Mouse (Mus musculus) heart, embryonic 15.5 days (tissue): Measurements from ENCODE around the gene Bnc2. TPM values are rescaled to one million over a fixed set of nuclear protein-coding genes. Genes with fewer than 3 reads are reported as not detected.

Experiments used
- ATAC-seq: fragments of 200-750 bp; cut with Nextera tagmentation; replicated peaks from 2 replicates; pipeline ENCODE4 v1.8.0; 2017; ENCODE audit warnings: low read depth, moderate TSS enrichment; ENCODE audit not compliant: insufficient number of reproducible peaks, insufficient read depth, low FRiP score
- H3K27ac ChIP-seq: fragments of 300-500 bp; sonication (generic); 2 replicates; pipeline ENCODE4 v1.5.1; 2015; ENCODE audit warnings: mild to moderate bottlenecking, inconsistent platforms
- H3K27me3 ChIP-seq: fragments of 300-500 bp; sonication (generic); 2 replicates; pipeline ENCODE4 v1.6.1; 2015; ENCODE audit warnings: inconsistent platforms
- H3K36me3 ChIP-seq: fragments of 300-500 bp; sonication (generic); 2 replicates; pipeline ENCODE4 v1.6.1; 2015; ENCODE audit warnings: mild to moderate bottlenecking, inconsistent platforms
- H3K4me1 ChIP-seq: fragments of 300-500 bp; sonication (generic); replicated peaks from 2 replicates; pipeline ENCODE4 v1.6.1; 2015; ENCODE audit warnings: inconsistent platforms
- H3K4me2 ChIP-seq: fragments of 300-500 bp; sonication (generic); 2 replicates; pipeline ENCODE4 v1.6.1; 2015; ENCODE audit warnings: inconsistent platforms, mild to moderate bottlenecking, moderate library complexity
- H3K4me3 ChIP-seq: fragments of 300-500 bp; sonication (generic); 2 replicates; pipeline ENCODE4 v1.5.1; 2015; ENCODE audit warnings: mild to moderate bottlenecking, inconsistent platforms
- H3K9ac ChIP-seq: fragments of 300-500 bp; sonication (generic); 2 replicates; pipeline ENCODE4 v1.6.1; 2015; ENCODE audit warnings: mild to moderate bottlenecking, inconsistent platforms
- H3K9me3 ChIP-seq: fragments of 300-500 bp; sonication (generic); replicated peaks from 2 replicates; pipeline ENCODE4 v1.6.1; 2016; ENCODE audit warnings: inconsistent platforms
- WGBS: fragments of 180-500 bp; shearing (Covaris S2); methylation state at CpG from one replicate; pipeline ENCODE4 v1.1.7; 2015; ENCODE audit warnings: mixed read lengths; 5-methylcytosine and 5-hydroxymethylcytosine counted together
- polyA plus RNA-seq: library from polyadenylated mRNA; unstranded; fragments of >200 nt; fragmentation: Nextera tagmentation; extraction: Ambion mirVana; gene quantifications from 2 replicates; pipeline ENCODE4 v1.2.1, GENCODE M21; 2015

The Bnc2 gene
- polyA plus RNA-seq, 1 experiment from 2014 or later = 1.1 TPM

DNA sequence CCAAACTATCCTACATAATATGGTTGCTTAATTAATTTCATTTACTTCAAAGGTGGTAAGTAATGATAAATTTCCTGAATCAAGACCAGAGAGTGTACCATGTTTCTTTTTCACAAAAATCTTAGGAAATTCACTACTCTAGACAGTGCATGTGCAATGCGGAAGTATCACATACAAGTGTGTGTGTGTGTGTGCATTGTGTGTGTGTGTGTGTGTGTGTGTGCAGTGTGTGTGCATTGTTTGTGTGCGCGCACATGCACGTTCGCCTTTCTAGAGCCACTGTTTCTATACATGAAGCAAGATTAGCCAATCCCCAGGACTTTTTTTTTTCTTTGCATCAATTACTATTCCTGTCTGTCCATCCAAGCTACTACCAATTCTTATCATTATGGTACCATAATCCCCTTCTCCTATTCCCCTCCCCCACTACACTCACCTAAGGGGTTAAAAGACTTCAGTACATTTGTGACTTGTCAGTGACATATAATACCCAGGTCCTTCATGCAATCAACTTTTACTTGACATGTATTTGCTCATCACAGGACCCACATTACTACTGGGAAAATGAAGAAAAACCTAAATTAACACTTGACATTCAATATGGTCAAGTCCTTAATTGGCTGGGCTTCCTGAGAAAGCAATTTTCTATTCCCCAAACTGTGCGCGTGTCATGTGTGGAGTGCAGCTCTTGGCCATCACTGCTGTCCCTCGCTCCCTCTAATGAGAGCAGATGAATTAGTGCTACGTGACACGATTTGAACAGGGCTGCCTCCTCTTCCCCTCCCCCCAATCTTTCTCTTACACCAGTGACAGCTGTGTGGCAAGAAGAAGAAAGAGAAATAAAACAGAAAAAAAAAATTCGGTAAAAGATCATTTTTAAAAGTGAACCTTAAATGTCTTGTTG, 145.9 kb downstream of the Bnc2 start:
- no peak overlapping the region for H3K4me3 ChIP-seq
- H3K4me2 ChIP-seq = no peak overlapping the region
- ATAC-seq = no peak
- no peaks in the 10 kb centered on the region for H3K27me3 ChIP-seq
- 84% methylated on average over 11 of the region's 11 CpGs for WGBS
- H3K9me3 ChIP-seq = no peaks in the 10 kb centered on the region
- no peaks in the 10 kb centered on the region for H3K4me1 ChIP-seq
- no peaks in the 10 kb centered on the region for H3K36me3 ChIP-seq
- no peak overlapping the region for H3K9ac ChIP-seq
- no peak overlapping the region for H3K27ac ChIP-seq

- H3K36me3 ChIP-seq = no peaks in the 10 kb centered on the region
- H3K9me3 ChIP-seq = no peaks in the 10 kb centered on the region
- H3K4me2 ChIP-seq = no peak overlapping the region
- H3K27ac ChIP-seq = no peak overlapping the region
- no peak for ATAC-seq
- no peak overlapping the region for H3K9ac ChIP-seq
- H3K27me3 ChIP-seq = no peaks in the 10 kb centered on the region
- peaks cover 8% of the 10 kb centered on the region for H3K4me1 ChIP-seq
- 79% methylated on average over 2 of the region's 2 CpGs for WGBS
- no peak overlapping the region for H3K4me3 ChIP-seq
Observed at GRCm38 (mm10) chr4:84528358-84528757, 146.7 kb downstream of the Bnc2 start.

- Histone ChIP-seq H3K9ac (no peak overlapping the region), H3K4me1 (peaks cover 10% of the 10 kb centered on the region), H3K36me3 (no peaks in the 10 kb centered on the region), H3K27ac (no peak overlapping the region), H3K27me3 (no peaks in the 10 kb centered on the region), H3K4me3 (no peak overlapping the region), H3K4me2 (no peak overlapping the region), H3K9me3 (no peaks in the 10 kb centered on the region)
- 28% methylated on average over 15 of the region's 15 CpGs for WGBS
- no peak for ATAC-seq
Observed at GRCm38 (mm10) chr4:84527066-84527933, 147.8 kb downstream of the Bnc2 start.

DNA sequence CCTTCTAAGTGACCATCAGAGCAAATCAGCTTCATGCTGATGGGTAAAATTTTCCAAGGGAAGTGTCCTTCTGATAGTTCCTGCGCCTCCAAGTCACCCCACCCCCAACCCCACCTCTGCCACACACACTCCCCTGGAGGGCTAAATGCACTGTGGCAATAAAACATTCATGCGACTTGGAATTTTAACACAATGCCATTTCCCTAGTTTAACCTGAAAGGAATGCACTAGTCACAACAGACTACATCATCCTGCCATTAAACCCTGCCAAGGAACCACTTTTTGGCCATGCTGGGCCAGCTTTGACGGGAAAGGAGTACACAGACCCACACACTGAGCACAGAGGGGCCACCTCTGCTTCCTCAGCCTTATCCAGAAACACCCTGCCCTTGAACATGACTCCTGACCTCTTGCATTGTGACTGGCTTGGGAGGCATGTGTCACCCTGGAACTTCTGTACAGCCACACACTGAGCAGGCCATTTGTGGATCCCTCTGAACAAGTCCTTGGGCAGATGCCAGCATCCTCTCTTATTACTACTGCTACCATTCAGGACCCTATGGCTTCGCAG, 151.3 kb downstream of the Bnc2 start:
- peak; percentile 78 for ATAC-seq
- Histone ChIP-seq H3K4me1 (peaks cover 10% of the 10 kb centered on the region), H3K9me3 (no peaks in the 10 kb centered on the region), H3K27ac (peak overlapping the region; percentile 28), H3K27me3 (no peaks in the 10 kb centered on the region), H3K4me3 (no peak overlapping the region), H3K36me3 (no peaks in the 10 kb centered on the region), H3K9ac (no peak overlapping the region), H3K4me2 (no peak overlapping the region)
- WGBS = 32% methylated on average over 4 of the region's 4 CpGs

DNA sequence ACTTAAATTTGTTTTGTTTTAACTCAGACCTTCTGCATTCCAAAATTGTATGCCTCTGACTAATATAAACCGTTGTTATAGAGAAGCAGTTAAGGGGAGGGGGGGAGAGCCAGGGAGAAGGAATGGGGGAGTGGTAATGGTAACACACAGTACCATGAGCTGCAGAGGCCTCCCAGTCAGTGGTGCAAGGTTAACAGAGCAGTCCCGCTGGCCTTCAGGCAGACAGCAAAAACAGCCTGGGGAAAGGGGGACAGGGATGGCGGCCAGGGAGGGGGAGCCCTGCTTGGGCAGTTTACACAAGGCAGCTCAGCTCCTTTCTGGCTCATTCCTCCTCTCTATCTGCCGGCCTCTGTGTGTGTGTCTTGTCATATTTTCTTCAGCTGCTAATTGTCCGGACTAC, 151.9 kb downstream of the Bnc2 start:
- Histone ChIP-seq H3K4me1 (peaks cover 10% of the 10 kb centered on the region), H3K27me3 (no peaks in the 10 kb centered on the region), H3K36me3 (no peaks in the 10 kb centered on the region), H3K4me3 (no peak overlapping the region), H3K9ac (no peak overlapping the region), H3K4me2 (no peak overlapping the region), H3K9me3 (no peaks in the 10 kb centered on the region), H3K27ac (peak overlapping the region; percentile 28)
- 0 out of 2 replicates have a peak, but pooled peaks have one; percentile 50 for ATAC-seq
- WGBS = 22% methylated on average over 5 of the region's 5 CpGs

DNA sequence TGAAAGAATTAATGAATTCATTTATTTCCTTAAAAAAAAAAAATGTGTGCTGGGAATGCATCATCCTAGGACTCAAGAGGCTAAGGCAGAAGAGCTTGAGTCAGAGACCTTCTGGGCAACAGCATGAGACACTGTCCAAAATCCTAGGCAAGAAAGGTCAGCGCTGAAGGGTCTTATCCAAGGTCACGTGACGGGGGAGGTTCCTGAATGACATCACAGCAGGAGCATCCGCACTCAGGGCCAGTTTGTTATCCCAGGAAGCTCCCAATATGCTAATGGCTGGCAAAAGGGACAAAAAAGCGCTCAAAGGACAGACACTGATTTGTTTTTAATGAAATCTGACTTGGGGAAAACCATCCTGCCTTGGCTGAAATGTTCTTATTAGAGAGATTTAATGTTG, 153.5 kb downstream of the Bnc2 start:
- Histone ChIP-seq H3K9ac (no peak overlapping the region), H3K9me3 (no peaks in the 10 kb centered on the region), H3K4me3 (no peak overlapping the region), H3K4me2 (no peak overlapping the region), H3K27me3 (no peaks in the 10 kb centered on the region), H3K36me3 (no peaks in the 10 kb centered on the region), H3K27ac (no peak overlapping the region), H3K4me1 (peaks cover 10% of the 10 kb centered on the region)
- whole genome bisulfite sequencing = 79% methylated on average over 5 of the region's 5 CpGs
- ATAC-seq = no peak

DNA sequence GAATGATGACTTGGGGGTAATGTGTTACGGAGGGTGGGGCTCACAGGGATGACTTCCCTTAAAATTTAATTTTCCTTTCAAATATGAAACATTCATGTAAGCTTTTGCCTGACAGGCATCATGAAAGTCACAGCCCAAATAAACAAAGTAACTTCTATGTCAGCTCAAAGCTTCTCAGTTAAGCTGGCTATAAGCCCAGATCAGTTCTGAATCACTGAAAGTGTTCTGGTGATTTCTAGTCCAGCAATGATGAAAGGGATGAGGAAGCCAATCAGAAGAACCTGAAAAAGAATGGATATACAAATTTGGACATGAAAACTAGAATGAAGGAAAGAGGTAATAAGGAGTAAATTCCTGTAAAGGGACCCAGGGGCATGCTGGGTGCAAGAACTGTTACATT, 164.6 kb downstream of the Bnc2 start:
- WGBS = 87% methylated on average over 1 of the region's 1 CpGs
- no peak for ATAC-seq

GRCm38 (mm10) chr4:84507551-84507950, 167.5 kb downstream of the Bnc2 start:
- Histone ChIP-seq H3K4me3 (no peak overlapping the region), H3K36me3 (no peaks in the 10 kb centered on the region), H3K9ac (no peak overlapping the region), H3K4me2 (no peak overlapping the region), H3K9me3 (no peaks in the 10 kb centered on the region), H3K4me1 (no peaks in the 10 kb centered on the region), H3K27ac (no peak overlapping the region), H3K27me3 (no peaks in the 10 kb centered on the region)
- WGBS = 88% methylated on average over 3 of the region's 3 CpGs
- ATAC-seq = no peak

More for the DNA sequence above, 164.6 kb downstream of the Bnc2 start:
- Histone ChIP-seq H3K36me3 (no peaks in the 10 kb centered on the region), H3K9ac (no peak overlapping the region), H3K27me3 (no peaks in the 10 kb centered on the region), H3K4me3 (no peak overlapping the region), H3K27ac (no peak overlapping the region), H3K9me3 (no peaks in the 10 kb centered on the region), H3K4me2 (no peak overlapping the region), H3K4me1 (no peaks in the 10 kb centered on the region)

DNA sequence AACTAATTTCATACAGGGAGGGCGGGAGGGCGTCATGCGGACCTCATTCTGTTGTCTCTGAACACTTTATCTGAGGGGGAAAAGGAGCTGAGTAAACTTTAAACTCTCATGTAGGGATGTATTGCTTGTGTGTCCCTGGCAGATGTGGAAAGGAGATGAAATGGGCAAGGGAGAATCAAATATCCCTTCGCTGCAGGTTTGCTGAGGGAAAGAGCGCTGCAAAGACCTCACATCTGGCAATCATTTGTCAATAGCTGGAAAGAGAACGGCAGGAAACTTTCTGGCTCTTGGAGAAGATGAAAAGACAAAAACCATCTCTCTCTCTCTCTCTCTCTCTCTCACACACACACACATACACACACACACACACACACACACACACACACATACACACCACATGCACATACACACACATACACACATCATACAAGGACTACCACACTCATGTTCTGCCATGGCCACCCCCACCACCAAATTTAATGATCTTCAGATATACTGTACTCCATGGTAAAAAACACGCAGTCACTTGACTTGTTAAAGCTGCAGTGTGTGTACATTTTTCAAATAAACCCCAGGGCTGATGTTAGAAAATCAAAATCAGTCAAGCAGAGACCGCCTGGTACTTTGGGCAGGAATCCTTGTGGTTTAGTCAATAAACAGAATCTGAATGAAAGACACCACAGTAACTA, 172.3 kb downstream of the Bnc2 start:
- 77% methylated on average over 8 of the region's 8 CpGs for WGBS

DNA sequence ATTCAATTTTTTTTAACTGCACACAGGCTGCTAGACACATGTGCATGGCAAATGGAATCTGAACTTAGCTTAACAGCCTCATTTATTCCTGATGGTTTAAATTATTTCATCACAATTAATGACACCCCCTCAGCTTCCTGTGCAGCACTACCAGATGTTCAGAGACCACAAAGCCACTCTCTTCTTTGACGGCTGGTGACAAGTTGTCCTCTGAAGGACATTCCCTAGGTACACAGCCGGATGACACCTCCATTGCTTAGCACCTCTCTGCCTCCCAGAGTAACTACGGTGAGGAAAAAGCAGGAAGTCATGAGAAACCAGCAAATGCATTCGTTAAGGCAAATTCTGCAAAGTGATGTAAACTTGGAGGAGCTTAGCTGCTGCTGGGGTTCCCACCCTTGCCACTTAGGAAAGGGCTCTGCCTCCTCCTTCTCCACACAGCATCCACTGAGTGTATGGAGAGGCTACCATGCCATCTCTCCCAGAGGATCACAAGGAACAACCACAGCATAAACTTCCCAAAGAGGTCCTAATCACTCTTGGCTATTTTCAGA, 174.2 kb downstream of the Bnc2 start:
- Histone ChIP-seq H3K27me3 (no peaks in the 10 kb centered on the region), H3K4me1 (no peaks in the 10 kb centered on the region), H3K27ac (no peak overlapping the region), H3K4me2 (no peak overlapping the region), H3K4me3 (no peak overlapping the region), H3K9me3 (no peaks in the 10 kb centered on the region), H3K36me3 (no peaks in the 10 kb centered on the region), H3K9ac (no peak overlapping the region)
- WGBS = 27% methylated on average over 4 of the region's 4 CpGs
- no peak for ATAC-seq

More for the DNA sequence above, 172.3 kb downstream of the Bnc2 start:
- Histone ChIP-seq H3K9ac (no peak overlapping the region), H3K36me3 (no peaks in the 10 kb centered on the region), H3K4me2 (no peak overlapping the region), H3K27ac (no peak overlapping the region), H3K27me3 (no peaks in the 10 kb centered on the region), H3K4me1 (no peaks in the 10 kb centered on the region), H3K9me3 (no peaks in the 10 kb centered on the region), H3K4me3 (no peak overlapping the region)
- no peak for ATAC-seq
